Mouse (Mus musculus) erythroblast, embryonic 14.5 days (primary cell): ENCODE measurements around the gene Tmem136.

Source experiments
- GATA1 ChIP-seq: IDR thresholded peaks from 2 replicates; pipeline ENCODE4 v1.6.1; 2012; ENCODE audit warnings: low read length, inconsistent platforms, mixed read lengths
- TAL1 ChIP-seq: IDR thresholded peaks from 3 replicates; pipeline ENCODE4 v1.6.1; 2012; ENCODE audit warnings: low read length, inconsistent platforms, mixed read lengths

GRCm38 (mm10) chr9:43141839-43142238 lies 25.5 kb upstream of the Tmem136 start:
- TF ChIP-seq GATA1, result no peak
- TF ChIP-seq TAL1, result no peak
